In genomic region chr8:9245994-9246393, GRCm38 (mm10) we compare ENCODE assay signal across 21 mouse cellular contexts.
DNase-seq lines count a peak whose midpoint lies in the region; ATAC-seq and TF ChIP-seq lines count a peak whose summit lies in the region.
"Had no signal": no experiment of that assay in that cellular context is flagged by ENCODE, and none has a peak within 500 bp of the region (broad histone marks: within the 10 kb centered on the region; RNA-seq: fewer than 3 reads in every experiment).

No protein-coding gene starts in this region.

- no peaks in the 10 kb centered on the region for H3K4me1 ChIP-seq in hindbrain, postnatal 0 days (ENCODE audit: insufficient read depth, low read length)
- H3K4me1 ChIP-seq in hindbrain, embryonic 14.5 days (replicated peaks; ENCODE audit: control insufficient read depth, insufficient read depth, low read length), result peaks cover 21% of the 10 kb centered on the region
- peaks cover 36% of the 10 kb centered on the region for H3K4me1 ChIP-seq in limb, embryonic 10.5 days
- no peaks in the 10 kb centered on the region for H3K4me1 ChIP-seq in lung, postnatal 0 days (ENCODE audit: insufficient read depth, low read depth, low read length)
- H3K4me1 ChIP-seq: liver, embryonic 15.5 days; megakaryocyte, embryonic 14.5 days had no signal

- no peak for TF ChIP-seq CTCF in hindbrain, postnatal 0 days (IDR thresholded peaks at IDR 0.05; ENCODE audit: low read depth)
- no peak for TF ChIP-seq CTCF in lung, postnatal 0 days (IDR thresholded peaks at IDR 0.05)

- 47% methylated on average over 5 of the region's 5 CpGs for WGBS in hindbrain, postnatal 0 days
- 61% methylated on average over 5 of the region's 5 CpGs for WGBS in hindbrain, embryonic 14.5 days
- WGBS in limb, embryonic 10.5 days, result 18% methylated on average over 5 of the region's 5 CpGs
- WGBS in lung, postnatal 0 days, result 40% methylated on average over 5 of the region's 5 CpGs

- no peaks in the 10 kb centered on the region for H3K27me3 ChIP-seq in hindbrain, postnatal 0 days (ENCODE audit: insufficient read depth, low read length)
- no peaks in the 10 kb centered on the region for H3K27me3 ChIP-seq in hindbrain, embryonic 14.5 days (ENCODE audit: control insufficient read depth, insufficient read depth, low read length)
- H3K27me3 ChIP-seq in limb, embryonic 10.5 days (ENCODE audit: low read depth, poor library complexity, severe bottlenecking), result no peaks in the 10 kb centered on the region
- no peaks in the 10 kb centered on the region for H3K27me3 ChIP-seq in lung, postnatal 0 days (replicated peaks; ENCODE audit: insufficient read depth, low read length)
- H3K27me3 ChIP-seq: embryonic facial prominence, embryonic 13.5 days; limb, embryonic 13.5 days; liver, embryonic 15.5 days; megakaryocyte, embryonic 14.5 days had no signal

- no peak overlapping the region for H3K4me3 ChIP-seq in hindbrain, postnatal 0 days (ENCODE audit: low read length)
- H3K4me3 ChIP-seq in hindbrain, embryonic 14.5 days (replicated peaks; ENCODE audit: low read length), result no peak overlapping the region
- no peak overlapping the region for H3K4me3 ChIP-seq in limb, embryonic 10.5 days
- no peak overlapping the region for H3K4me3 ChIP-seq in lung, postnatal 0 days (ENCODE audit: low read depth, low read length)
- H3K4me3 ChIP-seq: embryonic facial prominence, embryonic 13.5 days; limb, embryonic 13.5 days; liver, embryonic 15.5 days; megakaryocyte, embryonic 14.5 days had no signal

- no peaks in the 10 kb centered on the region for H3K36me3 ChIP-seq in hindbrain, postnatal 0 days (ENCODE audit: insufficient read depth, low read length)
- H3K36me3 ChIP-seq in hindbrain, embryonic 14.5 days (replicated peaks; ENCODE audit: control insufficient read depth, insufficient read depth), result no peaks in the 10 kb centered on the region
- H3K36me3 ChIP-seq in limb, embryonic 10.5 days, result no peaks in the 10 kb centered on the region
- H3K36me3 ChIP-seq in lung, postnatal 0 days (ENCODE audit: insufficient read depth, low read length), result no peaks in the 10 kb centered on the region
- H3K36me3 ChIP-seq: embryonic facial prominence, embryonic 13.5 days; limb, embryonic 13.5 days; liver, embryonic 15.5 days had no signal

- no peak for DNase-seq in hindbrain, postnatal 0 days (ENCODE audit: low spot score)
- DNase-seq in hindbrain, embryonic 14.5 days (ENCODE audit: low spot score), result no peak
- DNase-seq in cerebellum, adult 11-12 months, result peak; percentile 89
- peak; percentile 91 for DNase-seq in cerebellum, adult 9-11 months
- DNase-seq in limb, embryonic 10.5 days (ENCODE audit: low spot score), result peak; percentile 35
- no peak for DNase-seq in lung, postnatal 0 days (ENCODE audit: low spot score)
- no peak for DNase-seq in adrenal gland, postnatal 14 days
- DNase-seq: adrenal gland, postnatal 25 days; gastrocnemius, postnatal 25 days; heart, postnatal 4 days; kidney, adult 9 months; lung, postnatal 10 days had no signal

- H3K4me2 ChIP-seq in hindbrain, postnatal 0 days (ENCODE audit: low read depth, low read length), result no peak overlapping the region
- H3K4me2 ChIP-seq in hindbrain, embryonic 14.5 days (replicated peaks), result no peak overlapping the region
- H3K4me2 ChIP-seq in lung, postnatal 0 days (replicated peaks; ENCODE audit: low read depth, low read length), result no peak overlapping the region
- H3K4me2 ChIP-seq: embryonic facial prominence, embryonic 13.5 days; heart, embryonic 11.5 days; limb, embryonic 13.5 days; liver, embryonic 15.5 days had no signal

- H3K9ac ChIP-seq in hindbrain, postnatal 0 days (replicated peaks; ENCODE audit: low read length), result no peak overlapping the region
- H3K9ac ChIP-seq in hindbrain, embryonic 14.5 days, result no peak overlapping the region
- no peak overlapping the region for H3K9ac ChIP-seq in lung, postnatal 0 days (replicated peaks; ENCODE audit: low read depth)
- H3K9ac ChIP-seq: embryonic facial prominence, embryonic 13.5 days; limb, embryonic 13.5 days; liver, embryonic 15.5 days had no signal

- ATAC-seq in hindbrain, postnatal 0 days, result 0 out of 2 replicates have a peak, but pooled peaks have one; percentile 43
- no peak for ATAC-seq in hindbrain, embryonic 14.5 days (ENCODE audit: low FRiP score)
- ATAC-seq in lung, postnatal 0 days, result no peak
- ATAC-seq: activated CD4-positive, CD25-positive, alpha-beta regulatory T cell, adult 4 months; inflammation-experienced regulatory T-cells, adult 6 months; midbrain, embryonic 16.5 days; Patski had no signal

- no peak for TF ChIP-seq EP300 in lung, postnatal 0 days (IDR thresholded peaks at IDR 0.05)

- no peak overlapping the region for H3K27ac ChIP-seq in hindbrain, postnatal 0 days
- H3K27ac ChIP-seq in hindbrain, embryonic 14.5 days, result no peak overlapping the region
- H3K27ac ChIP-seq in limb, embryonic 10.5 days, result peak overlapping the region; percentile 56; the same call in 1 of the 2 replicates
- no peak overlapping the region for H3K27ac ChIP-seq in lung, postnatal 0 days (ENCODE audit: low read length)
- H3K27ac ChIP-seq: embryonic facial prominence, embryonic 13.5 days; limb, embryonic 13.5 days; liver, embryonic 15.5 days had no signal

- no peaks in the 10 kb centered on the region for H3K9me3 ChIP-seq in hindbrain, postnatal 0 days (ENCODE audit: low read length)
- H3K9me3 ChIP-seq in hindbrain, embryonic 14.5 days (ENCODE audit: control insufficient read depth, low read length), result no peaks in the 10 kb centered on the region
- H3K9me3 ChIP-seq in limb, embryonic 10.5 days (replicated peaks), result no peaks in the 10 kb centered on the region
- no peaks in the 10 kb centered on the region for H3K9me3 ChIP-seq in lung, postnatal 0 days (ENCODE audit: low read length)
- H3K9me3 ChIP-seq: embryonic facial prominence, embryonic 13.5 days; limb, embryonic 13.5 days; liver, embryonic 15.5 days had no signal

Comparison
In these comparisons a context has a peak if more than half of its experiments do, and no peak if none do; other contexts are left out.
1. DNase-seq: peak in cerebellum, adult 11-12 months (single experiment), cerebellum, adult 9-11 months (single experiment) and limb, embryonic 10.5 days (single experiment); none in hindbrain, postnatal 0 days (single experiment), hindbrain, embryonic 14.5 days (single experiment), lung, postnatal 0 days (single experiment) and adrenal gland, postnatal 14 days (single experiment).